Mouse (Mus musculus) cerebellum, adult 2 months (tissue): Measurements from ENCODE around the gene Kif5c.

Source experiments
- CTCF ChIP-seq: fragments of 200-500 bp; IDR thresholded peaks from 2 replicates; pipeline ENCODE4 v1.5.1; 2011; ENCODE audit warnings: low read depth, mild to moderate bottlenecking, control low read depth, low read length, moderate library complexity, borderline replicate concordance; ENCODE audit not compliant: insufficient read depth
- POLR2A ChIP-seq: fragments of 200-500 bp; IDR thresholded peaks from 2 replicates; pipeline ENCODE4 v1.6.1; 2011; ENCODE audit warnings: low read length, control low read depth, borderline replicate concordance; ENCODE audit not compliant: insufficient read depth

DNA sequence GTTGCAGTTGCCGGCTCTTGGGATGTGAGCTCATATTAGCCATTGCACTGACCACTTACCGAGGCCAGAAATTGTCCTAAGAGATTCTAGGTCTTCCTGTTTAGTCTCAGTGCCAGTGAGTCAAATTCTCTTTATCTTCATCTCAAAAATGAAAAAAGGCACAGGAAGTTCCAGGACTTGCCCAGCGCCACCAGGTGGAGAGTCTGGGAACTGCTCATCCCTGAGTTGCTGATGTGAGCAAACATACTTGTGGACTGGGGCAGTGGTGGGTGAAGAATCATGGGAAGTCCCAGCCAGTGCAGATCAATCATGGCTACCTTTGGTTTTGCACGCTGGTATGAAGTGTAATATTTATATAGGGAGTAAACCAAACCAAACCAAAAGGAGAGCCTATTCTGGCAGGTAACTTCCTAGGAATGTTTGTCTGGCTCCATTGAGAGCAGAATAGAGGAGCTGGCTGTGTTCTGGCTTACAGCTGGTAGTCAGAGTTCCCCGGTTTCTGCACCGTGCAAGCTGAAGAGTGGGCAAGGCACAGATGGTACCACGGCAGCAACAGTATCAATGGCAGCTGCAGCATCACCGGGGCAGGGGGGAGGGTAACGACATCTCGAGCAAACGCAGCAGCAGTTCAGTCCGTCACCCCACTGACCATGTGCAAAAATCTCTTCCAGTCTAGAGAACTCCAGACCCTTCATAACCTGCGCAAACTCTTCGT, 129.7 kb downstream of the Kif5c start:
- TF ChIP-seq CTCF (peak; percentile 68; the same call in 1 of the 2 replicates), POLR2A (no peak)
